1 mouse cellular context compared by ENCODE assay signal in genomic region chr4:115855609-115856008, GRCm38 (mm10).
TF ChIP-seq lines count a peak whose summit lies in the region.

No protein-coding gene starts in this region.

TF ChIP-seq in MEL, 35 proteins besides CTCF, POLR2A, EP300 and RAD21 (continued from another document):
- TF ChIP-seq UBTF (IDR thresholded peaks at IDR 0.05; ENCODE audit: borderline replicate concordance, insufficient read depth, low read depth, low read length) (no peak), BHLHE40 (IDR thresholded peaks at IDR 0.05; ENCODE audit: borderline replicate concordance, low read depth, low read length) (no peak), MXI1 (IDR thresholded peaks at IDR 0.05; ENCODE audit: low read depth, low read length) (no peak), ETS1 (IDR thresholded peaks at IDR 0.05; ENCODE audit: low read depth, low read length) (no peak), NRF1 (IDR thresholded peaks at IDR 0.05; ENCODE audit: insufficient read depth, low read depth, low read length, poor library complexity, severe bottlenecking) (no peak)
